Mouse (Mus musculus): Measurements from ENCODE around the gene Cdc45. TPM values are rescaled to one million over a fixed set of nuclear protein-coding genes. Genes with fewer than 3 reads are reported as not detected.

Cdc45 gene
- polyA plus RNA-seq, 1 experiment from 2014 or later = 18.7 TPM

- Histone ChIP-seq H3K4me3 (ENCODE audit: low read depth, low read length) (no peak overlapping the region), H3K36me3 (replicated peaks; ENCODE audit: insufficient read depth, low read length) (no peaks in the 10 kb centered on the region), H3K4me2 (ENCODE audit: low read depth, low read length) (no peak overlapping the region), H3K9ac (replicated peaks) (no peak overlapping the region), H3K27me3 (ENCODE audit: insufficient read depth, low read length) (no peaks in the 10 kb centered on the region), H3K9me3 (ENCODE audit: low read length) (no peaks in the 10 kb centered on the region), H3K4me1 (ENCODE audit: insufficient read depth) (no peaks in the 10 kb centered on the region), H3K27ac (ENCODE audit: low read depth) (no peak overlapping the region)
- ATAC-seq (no peak), DNase-seq (no peak)
- WGBS (ENCODE audit: insufficient replicate concordance) = 72% methylated on average over 10 of the region's 10 CpGs
- no peak for TF ChIP-seq EP300 (IDR thresholded peaks at IDR 0.05; ENCODE audit: low read depth)
Measured at GRCm38 (mm10) chr16:18751885-18752499, 59.8 kb downstream of the Cdc45 start.

DNA sequence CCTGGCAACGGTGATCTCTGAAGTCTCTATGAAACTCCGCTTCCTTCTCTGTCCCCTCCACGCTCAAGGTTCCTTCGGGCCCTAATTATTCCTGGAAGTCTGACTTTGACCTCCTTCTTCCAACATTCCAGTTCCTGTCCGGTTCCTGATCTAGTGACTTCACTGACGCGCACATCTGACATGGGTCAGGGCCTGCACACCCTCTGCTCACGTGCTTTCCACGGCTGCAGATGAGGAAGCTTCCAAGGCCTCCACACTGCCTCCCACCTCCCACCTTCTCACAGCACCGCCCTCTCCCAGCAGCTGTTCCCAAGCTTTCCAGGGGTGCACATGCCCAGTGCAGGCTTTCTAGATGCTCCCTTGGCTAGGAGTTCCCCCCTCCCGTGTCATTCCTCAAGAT is 60.7 kb downstream of the Cdc45 start:
- DNase-seq (no peak), ATAC-seq (peak; percentile 41)
- H3K4me3 ChIP-seq (ENCODE audit: low read depth, low read length) = no peak overlapping the region
- H3K4me1 ChIP-seq (ENCODE audit: insufficient read depth) = no peaks in the 10 kb centered on the region
- no peaks in the 10 kb centered on the region for H3K27me3 ChIP-seq (ENCODE audit: insufficient read depth, low read length)
- H3K9ac ChIP-seq (replicated peaks) = no peak overlapping the region
- H3K4me2 ChIP-seq (ENCODE audit: low read depth, low read length) = no peak overlapping the region
- no peaks in the 10 kb centered on the region for H3K36me3 ChIP-seq (replicated peaks; ENCODE audit: insufficient read depth, low read length)
- no peaks in the 10 kb centered on the region for H3K9me3 ChIP-seq (ENCODE audit: low read length)
- H3K27ac ChIP-seq (ENCODE audit: low read depth) = no peak overlapping the region
- TF ChIP-seq EP300 (IDR thresholded peaks at IDR 0.05; ENCODE audit: low read depth) (no peak), CTCF (IDR thresholded peaks at IDR 0.05; ENCODE audit: low read depth) (no peak)
- 75% methylated on average over 11 of the region's 11 CpGs for WGBS (ENCODE audit: insufficient replicate concordance)

- WGBS (ENCODE audit: insufficient replicate concordance) = 78% methylated on average over 20 of the region's 20 CpGs
Measured at GRCm38 (mm10) chr16:18746268-18747122, 65.3 kb downstream of the Cdc45 start.

DNA sequence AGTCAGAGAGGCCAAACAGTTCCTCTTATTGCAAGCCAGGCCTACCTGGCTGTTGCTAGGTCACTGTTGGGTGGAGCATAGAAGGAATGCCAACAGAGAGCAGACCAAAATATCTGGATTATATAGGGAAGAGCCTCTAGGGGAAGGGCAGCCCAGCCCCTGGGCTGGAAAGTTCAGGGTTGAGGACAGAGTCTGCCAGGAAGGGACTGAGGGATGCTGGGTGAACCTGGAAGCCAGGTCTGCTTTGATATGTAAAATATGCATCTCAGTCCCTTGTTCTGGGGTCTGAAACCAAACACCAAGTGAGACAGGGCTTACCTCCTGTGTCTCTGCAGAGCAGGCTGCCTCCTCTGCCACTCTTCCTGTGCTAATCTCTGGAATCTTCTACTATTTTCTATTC is 73.5 kb downstream of the Cdc45 start:
- H3K9me3 ChIP-seq (ENCODE audit: low read length) = no peaks in the 10 kb centered on the region
- no peaks in the 10 kb centered on the region for H3K27me3 ChIP-seq (ENCODE audit: insufficient read depth, low read length)
- no peak overlapping the region for H3K27ac ChIP-seq (ENCODE audit: low read depth)
- no peak for ATAC-seq
- no peak overlapping the region for H3K4me3 ChIP-seq (ENCODE audit: low read depth, low read length)
- no peak overlapping the region for H3K9ac ChIP-seq (replicated peaks)
- no peaks in the 10 kb centered on the region for H3K36me3 ChIP-seq (replicated peaks; ENCODE audit: insufficient read depth, low read length)
- H3K4me2 ChIP-seq (ENCODE audit: low read depth, low read length) = no peak overlapping the region
- no peak for DNase-seq
- no peak for TF ChIP-seq EP300 (IDR thresholded peaks at IDR 0.05; ENCODE audit: low read depth)
- no peak for TF ChIP-seq CTCF (IDR thresholded peaks at IDR 0.05; ENCODE audit: low read depth)
- no peaks in the 10 kb centered on the region for H3K4me1 ChIP-seq (ENCODE audit: insufficient read depth)

More at GRCm38 (mm10) chr16:18746268-18747122, 65.3 kb downstream of the Cdc45 start:
- DNase-seq (no peak), ATAC-seq (no peak)
- Histone ChIP-seq H3K27me3 (ENCODE audit: insufficient read depth, low read length) (no peaks in the 10 kb centered on the region), H3K36me3 (replicated peaks; ENCODE audit: insufficient read depth, low read length) (no peaks in the 10 kb centered on the region), H3K4me2 (ENCODE audit: low read depth, low read length) (no peak overlapping the region), H3K4me3 (ENCODE audit: low read depth, low read length) (no peak overlapping the region), H3K9me3 (ENCODE audit: low read length) (no peaks in the 10 kb centered on the region), H3K27ac (ENCODE audit: low read depth) (no peak overlapping the region), H3K9ac (replicated peaks) (no peak overlapping the region), H3K4me1 (ENCODE audit: insufficient read depth) (no peaks in the 10 kb centered on the region)
- TF ChIP-seq CTCF (IDR thresholded peaks at IDR 0.05; ENCODE audit: low read depth) (no peak), EP300 (IDR thresholded peaks at IDR 0.05; ENCODE audit: low read depth) (no peak)

- Histone ChIP-seq H3K27me3 (ENCODE audit: insufficient read depth, low read length) (no peaks in the 10 kb centered on the region), H3K27ac (ENCODE audit: low read depth) (no peak overlapping the region), H3K36me3 (replicated peaks; ENCODE audit: insufficient read depth, low read length) (no peaks in the 10 kb centered on the region), H3K9me3 (ENCODE audit: low read length) (no peaks in the 10 kb centered on the region), H3K9ac (replicated peaks) (no peak overlapping the region), H3K4me2 (ENCODE audit: low read depth, low read length) (no peak overlapping the region; the same call in 1 of the 2 replicates), H3K4me3 (ENCODE audit: low read depth, low read length) (no peak overlapping the region), H3K4me1 (ENCODE audit: insufficient read depth) (no peaks in the 10 kb centered on the region)
- peak; percentile 21 for DNase-seq
- TF ChIP-seq EP300 (IDR thresholded peaks at IDR 0.05; ENCODE audit: low read depth) = no peak
- no peak for TF ChIP-seq CTCF (IDR thresholded peaks at IDR 0.05; ENCODE audit: low read depth)
- peak; percentile 83 for ATAC-seq
- 28% methylated on average over 20 of the region's 20 CpGs for WGBS (ENCODE audit: insufficient replicate concordance)
Measured at GRCm38 (mm10) chr16:18733100-18733956, 78.5 kb downstream of the Cdc45 start.

DNA sequence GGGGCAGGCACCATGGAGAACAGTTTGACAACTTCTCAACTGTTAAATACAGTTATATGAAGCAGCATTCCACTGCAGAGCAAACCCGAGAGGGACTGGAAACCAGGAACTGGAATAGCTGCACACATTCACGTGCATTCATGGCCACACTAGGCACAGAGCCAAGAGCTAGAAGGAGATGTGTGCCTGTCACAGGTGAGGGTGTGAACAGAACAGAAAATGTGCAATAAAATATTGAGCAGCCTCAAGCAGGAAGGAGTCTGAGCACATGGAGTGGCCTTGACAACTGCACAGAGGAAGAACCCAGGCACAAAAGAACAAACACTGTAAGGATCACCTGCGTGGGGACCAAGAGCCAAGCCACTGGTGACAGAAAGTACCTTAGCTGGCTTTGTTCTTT is 81.1 kb downstream of the Cdc45 start:
- ATAC-seq (no peak), DNase-seq (no peak)
- no peak overlapping the region for H3K4me3 ChIP-seq (ENCODE audit: low read depth, low read length)
- no peaks in the 10 kb centered on the region for H3K36me3 ChIP-seq (replicated peaks; ENCODE audit: insufficient read depth, low read length)
- no peaks in the 10 kb centered on the region for H3K9me3 ChIP-seq (ENCODE audit: low read length)
- TF ChIP-seq CTCF (IDR thresholded peaks at IDR 0.05; ENCODE audit: low read depth) (no peak), EP300 (IDR thresholded peaks at IDR 0.05; ENCODE audit: low read depth) (no peak)
- no peak overlapping the region for H3K4me2 ChIP-seq (ENCODE audit: low read depth, low read length)
- no peak overlapping the region for H3K27ac ChIP-seq (ENCODE audit: low read depth)
- no peaks in the 10 kb centered on the region for H3K4me1 ChIP-seq (ENCODE audit: insufficient read depth)
- H3K9ac ChIP-seq (replicated peaks) = no peak overlapping the region
- WGBS (ENCODE audit: insufficient replicate concordance) = 60% methylated on average over 3 of the region's 3 CpGs
- H3K27me3 ChIP-seq (ENCODE audit: insufficient read depth, low read length) = no peaks in the 10 kb centered on the region

Other genes starting within 250 kb of the Cdc45 start
- 0.40 TPM in 1 of 2 replicates, not detected in the other for gene Tbx1, start 221.3 kb downstream of the Cdc45 start, polyA plus RNA-seq (2015; fragmentation: Nextera tagmentation; extraction: Ambion mirVana)
- 55.8 and 56.5 TPM in 2 replicates for gene Gp1bb, start 189.6 kb downstream of the Cdc45 start, polyA plus RNA-seq (2015; fragmentation: Nextera tagmentation; extraction: Ambion mirVana)
- 0.32 TPM in 1 of 2 replicates, not detected in the other for gene Gm49601, start 185.6 kb downstream of the Cdc45 start, polyA plus RNA-seq (2015; fragmentation: Nextera tagmentation; extraction: Ambion mirVana)
- 3.0 and 3.2 TPM in 2 replicates for gene Sept5, start 182.0 kb downstream of the Cdc45 start, polyA plus RNA-seq (2015; fragmentation: Nextera tagmentation; extraction: Ambion mirVana)
- gene Cldn5, start 35.1 kb downstream of the Cdc45 start, polyA plus RNA-seq (2015; fragmentation: Nextera tagmentation; extraction: Ambion mirVana) = 11.5 and 13.9 TPM in 2 replicates
- 39.2 and 41.0 TPM in 2 replicates for gene Ufd1, start 208 bp downstream of the Cdc45 start, polyA plus RNA-seq (2015; fragmentation: Nextera tagmentation; extraction: Ambion mirVana)
- 9.7 and 11.8 TPM in 2 replicates for gene 2510002D24Rik, start 24.6 kb upstream of the Cdc45 start, polyA plus RNA-seq (2015; fragmentation: Nextera tagmentation; extraction: Ambion mirVana)
- gene Gm28539, start 24.6 kb upstream of the Cdc45 start, polyA plus RNA-seq (2015; fragmentation: Nextera tagmentation; extraction: Ambion mirVana) = not detected in 2 replicates
- gene Mrpl40, start 64.9 kb upstream of the Cdc45 start, polyA plus RNA-seq (2015; fragmentation: Nextera tagmentation; extraction: Ambion mirVana) = 41.4 and 42.0 TPM in 2 replicates
- gene Hira, start 65.0 kb upstream of the Cdc45 start, polyA plus RNA-seq (2015; fragmentation: Nextera tagmentation; extraction: Ambion mirVana) = 2.6 and 3.1 TPM in 2 replicates

All from liver, postnatal 0 days (tissue).